Mouse (Mus musculus) adipose tissue, adult 10 weeks (tissue): ENCODE data around the gene Afmid. TPM values are rescaled to one million over a fixed set of nuclear protein-coding genes. Genes with fewer than 3 reads are reported as not detected.

ENCODE experiments used
- polyA plus RNA-seq: library from polyadenylated mRNA; stranded (reverse); fragments of 350-450 nt; fragmentation: Illumina TruSeq; extraction: RNeasy Lipid Tissue Mini Kit (QIAGEN cat#74804); gene quantifications from one replicate; pipeline ENCODE4 v1.2.3, GENCODE M21; 2014; ENCODE audit warnings: low read depth, low replicate concordance

Afmid gene
- 6.3 TPM for polyA plus RNA-seq

GRCm38 (mm10) chr11:117825333-117826101, at the start of gene Afmid, which contains the start of gene Tk1:
TSS of gene Afmid (plus strand) at chr11:117825924.
TSS of gene Tk1 (minus strand) at chr11:117826092.

GRCm38 (mm10) chr11:117781993-117782704, 43.6 kb upstream of the Afmid start, which contains the start of the genes Tmc8 and Tmc6:
TSS of gene Tmc8 (plus strand) at chr11:117782076.
TSS of gene Tmc6 (minus strand) at chr11:117782198.

GRCm38 (mm10) chr11:117797511-117798159, 28.1 kb upstream of the Afmid start, which contains the start of gene 6030468B19Rik:
TSS of gene 6030468B19Rik (plus strand) at chr11:117797660.

GRCm38 (mm10) chr11:117809407-117810311, 16.1 kb upstream of the Afmid start, which contains the start of the genes Gm20708 and Syngr2:
TSS of gene Gm20708 (plus strand) at chr11:117809668.
TSS of gene Syngr2 (plus strand) at chr11:117809668.

GRCm38 (mm10) chr11:117848985-117849671, 23.4 kb downstream of the Afmid start, which contains the start of gene Birc5:
TSS of gene Birc5 (plus strand) at chr11:117849251.

GRCm38 (mm10) chr11:117860601-117861000, 34.9 kb downstream of the Afmid start, which contains the start of gene Tmem235:
TSS of gene Tmem235 (plus strand) at chr11:117860752.

GRCm38 (mm10) chr11:117872861-117873608, 47.3 kb downstream of the Afmid start, which contains the start of gene Tha1:
TSS of gene Tha1 (minus strand) at chr11:117873481.

Other genes with a start within 250 kb of the Afmid start
- gene Tnrc6c, start 171.6 kb upstream of the Afmid start, polyA plus RNA-seq, result 13.5 TPM
- gene Tmc8, start 43.8 kb upstream of the Afmid start, polyA plus RNA-seq, result 1.9 TPM
- 34.4 TPM for gene Tmc6, start 43.7 kb upstream of the Afmid start, polyA plus RNA-seq
- not detected for gene 6030468B19Rik, start 28.3 kb upstream of the Afmid start, polyA plus RNA-seq
- 0.34 TPM for gene Gm20708, start 16.3 kb upstream of the Afmid start, polyA plus RNA-seq
- gene Syngr2, start 16.3 kb upstream of the Afmid start, polyA plus RNA-seq, result 76.4 TPM
- 4.1 TPM for gene Tk1, start 168 bp downstream of the Afmid start, polyA plus RNA-seq
- 4.9 TPM for gene Birc5, start 23.3 kb downstream of the Afmid start, polyA plus RNA-seq
- gene Tmem235, start 34.8 kb downstream of the Afmid start, polyA plus RNA-seq, result not detected
- gene Tha1, start 47.6 kb downstream of the Afmid start, polyA plus RNA-seq, result 7.8 TPM
- gene Socs3, start 144.1 kb downstream of the Afmid start, polyA plus RNA-seq, result 5.8 TPM
- 26.4 TPM for gene Pgs1, start 160.4 kb downstream of the Afmid start, polyA plus RNA-seq